In the genomic region with DNA sequence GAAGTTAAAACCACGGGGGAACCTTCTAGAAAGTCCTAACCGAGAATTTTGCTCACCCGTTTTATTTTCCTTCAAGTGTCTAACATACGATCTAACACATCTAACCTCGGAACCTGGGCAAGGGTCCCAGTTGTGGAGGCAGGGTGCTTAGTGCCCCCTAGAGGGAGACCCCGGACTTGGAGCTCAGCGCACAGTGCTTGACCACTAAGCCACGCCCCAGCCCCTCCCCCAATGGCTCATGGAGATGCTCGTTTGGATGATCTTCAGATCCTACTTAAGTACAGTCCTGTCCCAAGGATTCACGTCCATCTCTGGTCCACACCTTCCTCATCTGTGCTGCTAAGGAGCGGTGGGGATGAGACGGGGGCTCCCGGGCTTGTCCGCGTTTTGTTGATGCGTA, we compare ENCODE assay signal across 8 mouse cellular contexts. TPM values are rescaled to one million over a fixed set of nuclear protein-coding genes. Genes with fewer than 3 reads are reported as not detected.
DNase-seq lines count a peak whose midpoint lies in the region; ATAC-seq and TF ChIP-seq lines count a peak whose summit lies in the region.

No protein-coding gene starts in this region.

- ATAC-seq in heart, embryonic 15.5 days (replicated peaks; ENCODE audit: insufficient number of reproducible peaks, insufficient read depth, low FRiP score, low read depth): no peak
- ATAC-seq in frontal cortex, adult (ENCODE audit: low TSS enrichment): no peak

- peak; percentile 57 for TF ChIP-seq CTCF in brain, embryonic 14.5 days (IDR thresholded peaks at IDR 0.05; ENCODE audit: borderline replicate concordance, extremely low read depth, insufficient read depth, insufficient read length)

- WGBS in heart, embryonic 15.5 days: 15% methylated on average over 16 of the region's 16 CpGs
- 11% methylated on average over 16 of the region's 16 CpGs for WGBS in limb, embryonic 10.5 days

- peaks cover 33% of the 10 kb centered on the region for H3K4me1 ChIP-seq in heart, embryonic 15.5 days (replicated peaks)
- H3K4me1 ChIP-seq in limb, embryonic 10.5 days: peaks cover 23% of the 10 kb centered on the region

- peak; percentile 44 for DNase-seq in right cerebral cortex, postnatal 4 days
- DNase-seq in right cerebral cortex, postnatal 14 days: no peak
- peak; percentile 64 for DNase-seq in brain, embryonic 14.5 days (ENCODE audit: low read depth)
- peak; percentile 72 for DNase-seq in limb, embryonic 10.5 days (ENCODE audit: low spot score)
- DNase-seq in c-Kit-positive CD71-positive TER-119-positive erythroid progenitor cells, embryonic 14.5 days (ENCODE audit: low spot score): no peak

- no peak overlapping the region for H3ac ChIP-seq in myocyte (ENCODE audit: control insufficient read depth, insufficient read length)

- peak overlapping the region; percentile 14 for H3K4me3 ChIP-seq in heart, embryonic 15.5 days
- 0 out of 2 replicates have a peak overlapping the region, but pooled peaks have one; percentile 2 for H3K4me3 ChIP-seq in limb, embryonic 10.5 days
- no peak overlapping the region for H3K4me3 ChIP-seq in myocyte

- H3K36me3 ChIP-seq in heart, embryonic 15.5 days: no peaks in the 10 kb centered on the region
- H3K36me3 ChIP-seq in limb, embryonic 10.5 days: no peaks in the 10 kb centered on the region
- H3K36me3 ChIP-seq in myocyte (ENCODE audit: control insufficient read depth, insufficient read depth): no peaks in the 10 kb centered on the region

- no peaks in the 10 kb centered on the region for H3K27me3 ChIP-seq in heart, embryonic 15.5 days
- H3K27me3 ChIP-seq in limb, embryonic 10.5 days (ENCODE audit: low read depth, poor library complexity, severe bottlenecking): peaks cover 9% of the 10 kb centered on the region; the same call in 1 of the 2 replicates
- H3K27me3 ChIP-seq in myocyte (ENCODE audit: control insufficient read depth, insufficient read depth, insufficient read length): no peaks in the 10 kb centered on the region

- TF ChIP-seq POLR2A in brain, embryonic 14.5 days (IDR thresholded peaks at IDR 0.05; ENCODE audit: borderline replicate concordance, extremely low read depth, insufficient read depth, insufficient read length, poor library complexity, severe bottlenecking): no peak
- no peak for TF ChIP-seq POLR2A in myocyte (IDR thresholded peaks at IDR 0.05; ENCODE audit: insufficient read length, low read depth)

- H3K4me2 ChIP-seq in heart, embryonic 15.5 days: peak overlapping the region; percentile 89
- peak overlapping the region; percentile 9 for H3K4me2 ChIP-seq in myocyte (ENCODE audit: low read depth)

- peak overlapping the region; percentile 87 for H3K27ac ChIP-seq in heart, embryonic 15.5 days
- no peak overlapping the region for H3K27ac ChIP-seq in limb, embryonic 10.5 days

- no peaks in the 10 kb centered on the region for H3K9me3 ChIP-seq in heart, embryonic 15.5 days (replicated peaks)
- no peaks in the 10 kb centered on the region for H3K9me3 ChIP-seq in limb, embryonic 10.5 days (replicated peaks)

- 0 out of 2 replicates have a peak overlapping the region, but pooled peaks have one; percentile 6 for H3K9ac ChIP-seq in heart, embryonic 15.5 days

- no peaks in the 10 kb centered on the region for H3K79me2 ChIP-seq in myocyte (ENCODE audit: control insufficient read depth, insufficient read depth)

TF ChIP-seq in myocyte, 11 proteins besides CTCF, POLR2A, EP300 and RAD21:
- TF ChIP-seq USF1 (IDR thresholded peaks at IDR 0.05; ENCODE audit: low read depth) (no peak), POLR2AphosphoS2 (IDR thresholded peaks at IDR 0.05; ENCODE audit: insufficient read length, low read depth) (no peak), TCF3 (IDR thresholded peaks at IDR 0.05; ENCODE audit: insufficient read length, low read depth) (no peak), MYOG (IDR thresholded peaks at IDR 0.05; ENCODE audit: control insufficient read depth in 1 of 3, insufficient read depth in 1 of 3, insufficient read length in 2 of 3, low read depth in 2 of 3) (no peak), TCF12 (IDR thresholded peaks at IDR 0.05; ENCODE audit: insufficient read depth, poor library complexity, severe bottlenecking) (no peak), SRF (IDR thresholded peaks at IDR 0.05; ENCODE audit: control insufficient read depth, insufficient read length, low read depth) (no peak), MAX (IDR thresholded peaks at IDR 0.05; ENCODE audit: low read depth) (no peak), REST (IDR thresholded peaks at IDR 0.05; ENCODE audit: insufficient read depth, insufficient read length) (no peak), MYOD1 (IDR thresholded peaks at IDR 0.05; ENCODE audit: control insufficient read depth in 1 of 3, insufficient read length in 2 of 3, low read depth in 2 of 3) (no peak), E2F4 (IDR thresholded peaks at IDR 0.05; ENCODE audit: insufficient read depth) (no peak), CEBPB (IDR thresholded peaks at IDR 0.05; ENCODE audit: insufficient read depth, poor library complexity, severe bottlenecking) (no peak)
TF ChIP-seq in myocyte: peak in this region for 0.

RNA-seq across cellular contexts. Expression of a gene that starts 28.3 kb away (rescaled TPM):
- polyA plus RNA-seq in brain, embryonic 14.5 days (2012; rRNA removed): 2.4 and 5.3 TPM in 2 replicates
- polyA plus RNA-seq in heart, embryonic 15.5 days (2015; fragmentation: Nextera tagmentation; extraction: Ambion mirVana): 11.3 and 12.2 TPM in 2 replicates
- polyA plus RNA-seq in limb, embryonic 10.5 days (2016; fragmentation: Nextera tagmentation; extraction: Ambion mirVana): 4.8 and 5.8 TPM in 2 replicates
- 0.84 TPM for polyA plus RNA-seq in myocyte (2012; fragmentation: generic; extraction: Trizol)

RNA-seq across cellular contexts. Expression of a gene that starts 44.5 kb away (rescaled TPM):
- 8.8 and 16.4 TPM in 2 replicates for polyA plus RNA-seq in brain, embryonic 14.5 days (2012; rRNA removed)
- 37.3 and 41.9 TPM in 2 replicates for polyA plus RNA-seq in heart, embryonic 15.5 days (2015; fragmentation: Nextera tagmentation; extraction: Ambion mirVana)
- polyA plus RNA-seq in limb, embryonic 10.5 days (2016; fragmentation: Nextera tagmentation; extraction: Ambion mirVana): 81.3 and 91.8 TPM in 2 replicates
- 2.7 TPM for polyA plus RNA-seq in myocyte (2012; fragmentation: generic; extraction: Trizol)

RNA-seq across cellular contexts. Expression of a gene that starts 46.6 kb away (rescaled TPM):
- 7.9 and 14.0 TPM in 2 replicates for polyA plus RNA-seq in brain, embryonic 14.5 days (2012; rRNA removed)
- 7.8 and 7.9 TPM in 2 replicates for polyA plus RNA-seq in heart, embryonic 15.5 days (2015; fragmentation: Nextera tagmentation; extraction: Ambion mirVana)
- 12.9 and 16.1 TPM in 2 replicates for polyA plus RNA-seq in limb, embryonic 10.5 days (2016; fragmentation: Nextera tagmentation; extraction: Ambion mirVana)
- 5.7 TPM for polyA plus RNA-seq in myocyte (2012; fragmentation: generic; extraction: Trizol)

Comparison
In these comparisons a context has a peak if more than half of its experiments do, and no peak if none do; other contexts are left out.
1. DNase-seq: peak in right cerebral cortex, postnatal 4 days (single experiment), brain, embryonic 14.5 days (single experiment) and limb, embryonic 10.5 days (single experiment); none in right cerebral cortex, postnatal 14 days (single experiment) and c-Kit-positive CD71-positive TER-119-positive erythroid progenitor cells, embryonic 14.5 days (single experiment).